Mouse (Mus musculus) liver, postnatal 0 days (tissue): Measurements from ENCODE around the gene Fam171a1. TPM values are rescaled to one million over a fixed set of nuclear protein-coding genes. Genes with fewer than 3 reads are reported as not detected.
A peak's percentile ranks its signal among the peaks of the same experiment; 100 is the strongest.

Experiments used
- ATAC-seq: fragments of 200-750 bp; cut with Nextera tagmentation; 2 replicates; pipeline ENCODE4 v1.8.0; 2017; ENCODE audit warnings: mild to moderate bottlenecking, moderate library complexity
- DNase-seq: peaks from one replicate; pipeline ENCODE4 v3.0.0-alpha.2; 2016
- H3K27ac ChIP-seq: fragments of 300-500 bp; sonication (generic); 2 replicates; pipeline ENCODE4 v1.5.1; 2014; ENCODE audit warnings: antibody characterized with exemption, moderate library complexity, mild to moderate bottlenecking, low read depth
- H3K27me3 ChIP-seq: fragments of 300-500 bp; sonication (generic); 2 replicates; pipeline ENCODE4 v1.6.1; 2014; ENCODE audit warnings: low read length, control low read depth, mixed read lengths; ENCODE audit not compliant: insufficient read depth
- H3K36me3 ChIP-seq: fragments of 300-500 bp; sonication (generic); replicated peaks from 2 replicates; pipeline ENCODE4 v1.6.1; 2014; ENCODE audit warnings: mild to moderate bottlenecking, control low read depth, low read length, moderate library complexity, mixed read lengths; ENCODE audit not compliant: insufficient read depth
- H3K4me1 ChIP-seq: fragments of 300-500 bp; sonication (generic); 2 replicates; pipeline ENCODE4 v1.6.1; 2014; ENCODE audit warnings: antibody characterized with exemption, mild to moderate bottlenecking, control low read depth; ENCODE audit not compliant: insufficient read depth
- H3K4me2 ChIP-seq: fragments of 300-500 bp; sonication (generic); 2 replicates; pipeline ENCODE4 v1.6.1; 2014; ENCODE audit warnings: low read depth, mild to moderate bottlenecking, low read length, moderate library complexity, mixed read lengths
- H3K4me3 ChIP-seq: fragments of 300-500 bp; sonication (generic); 2 replicates; pipeline ENCODE4 v1.5.1; 2014; ENCODE audit warnings: low read depth, low read length
- H3K9ac ChIP-seq: fragments of 300-500 bp; sonication (generic); replicated peaks from 2 replicates; pipeline ENCODE4 v1.6.1; 2014; ENCODE audit warnings: mild to moderate bottlenecking, moderate library complexity
- H3K9me3 ChIP-seq: fragments of 300-500 bp; sonication (generic); 2 replicates; pipeline ENCODE4 v1.6.1; 2016; ENCODE audit warnings: mild to moderate bottlenecking, control low read depth, low read length, mixed read lengths
- CTCF ChIP-seq: sonication (generic); IDR thresholded peaks from 2 replicates; pipeline ENCODE4 v1.5.1; 2016; ENCODE audit warnings: antibody characterized with exemption, low read depth
- EP300 ChIP-seq: IDR thresholded peaks from 2 replicates; pipeline ENCODE4 v1.6.1; 2016; ENCODE audit warnings: antibody characterized with exemption, low read depth, mild to moderate bottlenecking
- WGBS: fragments of 180-500 bp; shearing (Covaris S2); extraction: QIAGEN DNeasy Blood & Tissue Kit; methylation state at CpG from one replicate; pipeline ENCODE4 v1.1.7; 2014; ENCODE audit not compliant: insufficient replicate concordance; 5-methylcytosine and 5-hydroxymethylcytosine counted together
- polyA plus RNA-seq: library from polyadenylated mRNA; unstranded; fragments of >200 nt; fragmentation: Nextera tagmentation; extraction: Ambion mirVana; gene quantifications from 2 replicates; pipeline ENCODE4 v1.2.1, GENCODE M21; 2015

The Fam171a1 gene
- polyA plus RNA-seq, 1 experiment from 2014 or later: 2.5 TPM

DNA sequence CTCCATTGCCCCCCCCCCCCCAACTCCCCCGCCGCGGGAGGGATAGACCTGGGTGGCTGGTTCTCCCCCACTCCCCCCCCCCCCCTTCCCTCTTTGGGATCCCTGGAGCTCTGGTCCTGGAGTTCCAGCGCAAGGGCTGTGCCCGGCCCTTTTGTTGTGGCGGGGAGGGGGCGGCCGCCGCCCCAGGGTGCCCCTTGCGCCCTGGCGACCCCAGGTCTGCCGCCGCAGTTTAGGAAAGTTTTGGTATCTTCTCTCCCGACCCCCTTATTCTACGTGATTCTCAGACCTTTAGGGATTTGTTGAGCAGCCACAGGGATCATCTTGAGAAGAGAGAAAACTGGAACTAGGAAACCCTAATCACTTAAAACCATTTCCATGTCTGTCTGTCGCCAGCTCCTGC, 4.9 kb downstream of the Fam171a1 start:
- H3K36me3 ChIP-seq: no peaks in the 10 kb centered on the region
- TF ChIP-seq CTCF (no peak), EP300 (no peak)
- H3K4me3 ChIP-seq: peak overlapping the region; percentile 72
- under 1% methylated on average over 9 of the region's 16 CpGs for WGBS
- H3K4me2 ChIP-seq: peak overlapping the region; percentile 91
- H3K9me3 ChIP-seq: no peaks in the 10 kb centered on the region
- peak overlapping the region; percentile 67; the same call in 1 of the 2 replicates for H3K9ac ChIP-seq
- no peak overlapping the region for H3K27ac ChIP-seq
- no peaks in the 10 kb centered on the region for H3K4me1 ChIP-seq
- ATAC-seq (no peak), DNase-seq (no peak)
- H3K27me3 ChIP-seq: peaks cover 7% of the 10 kb centered on the region; the same call in 1 of the 2 replicates

DNA sequence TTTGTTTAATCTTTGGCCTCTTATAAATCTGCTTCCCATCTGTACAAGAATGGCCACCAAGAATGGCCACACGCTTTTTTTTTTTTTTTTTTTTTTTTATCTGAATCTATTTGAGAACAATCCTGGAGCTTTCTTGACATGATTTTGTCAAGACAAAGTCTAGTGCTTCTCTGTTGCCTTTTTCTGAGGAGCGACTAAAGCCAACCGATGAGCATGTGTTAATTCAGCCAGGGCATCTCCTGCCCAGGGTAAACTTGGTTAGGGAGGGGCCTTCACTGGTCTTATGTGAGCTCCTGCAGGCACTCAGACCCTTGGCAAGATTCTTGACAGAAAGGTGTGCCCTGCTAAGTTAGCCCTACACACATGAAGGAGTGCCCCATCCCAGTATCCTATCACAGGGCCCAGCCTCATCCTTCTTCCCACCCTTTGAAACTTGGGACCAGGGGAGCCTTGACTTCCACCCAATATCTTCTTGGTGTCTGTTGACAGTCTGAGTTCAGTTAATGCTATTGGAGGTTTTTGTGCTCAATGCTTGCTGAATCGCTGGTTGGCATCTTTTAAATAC, 5.4 kb downstream of the Fam171a1 start:
- Histone ChIP-seq H3K9me3 (no peaks in the 10 kb centered on the region), H3K27ac (no peak overlapping the region), H3K4me1 (no peaks in the 10 kb centered on the region), H3K4me3 (peak overlapping the region; percentile 72), H3K27me3 (peaks cover 7% of the 10 kb centered on the region; the same call in 1 of the 2 replicates), H3K4me2 (peak overlapping the region; percentile 91), H3K9ac (no peak overlapping the region), H3K36me3 (no peaks in the 10 kb centered on the region)
- TF ChIP-seq CTCF: no peak
- no peak for TF ChIP-seq EP300
- 39% methylated on average over 4 of the region's 4 CpGs for WGBS
- ATAC-seq (no peak), DNase-seq (no peak)

DNA sequence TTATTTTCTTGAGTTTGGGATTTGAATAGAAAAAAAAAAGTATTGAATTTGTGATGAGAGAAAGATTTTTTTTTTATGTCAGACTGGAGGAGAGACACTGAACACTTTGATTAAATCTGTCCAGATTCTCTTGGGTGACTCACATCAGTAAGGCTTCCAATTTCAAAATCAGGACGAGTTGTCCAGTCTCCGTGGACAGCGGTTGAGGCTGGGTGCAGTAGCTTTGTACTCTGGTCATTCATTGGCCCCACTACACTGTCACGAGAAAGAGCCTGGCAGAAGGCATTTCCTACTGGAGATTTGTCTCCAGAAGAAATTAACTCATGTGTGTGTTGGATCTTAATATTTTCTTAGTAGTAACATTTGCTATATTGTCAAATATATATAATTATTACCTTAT, 8.5 kb downstream of the Fam171a1 start:
- no peak for DNase-seq
- WGBS: 68% methylated on average over 4 of the region's 4 CpGs
- no peak for ATAC-seq
- no peak for TF ChIP-seq CTCF
- TF ChIP-seq EP300: no peak
- H3K9me3 ChIP-seq: no peaks in the 10 kb centered on the region
- no peaks in the 10 kb centered on the region for H3K36me3 ChIP-seq
- H3K4me3 ChIP-seq: no peak overlapping the region
- H3K4me1 ChIP-seq: no peaks in the 10 kb centered on the region
- H3K9ac ChIP-seq: no peak overlapping the region
- no peak overlapping the region for H3K4me2 ChIP-seq
- H3K27me3 ChIP-seq: peaks cover 7% of the 10 kb centered on the region; the same call in 1 of the 2 replicates
- no peak overlapping the region for H3K27ac ChIP-seq

DNA sequence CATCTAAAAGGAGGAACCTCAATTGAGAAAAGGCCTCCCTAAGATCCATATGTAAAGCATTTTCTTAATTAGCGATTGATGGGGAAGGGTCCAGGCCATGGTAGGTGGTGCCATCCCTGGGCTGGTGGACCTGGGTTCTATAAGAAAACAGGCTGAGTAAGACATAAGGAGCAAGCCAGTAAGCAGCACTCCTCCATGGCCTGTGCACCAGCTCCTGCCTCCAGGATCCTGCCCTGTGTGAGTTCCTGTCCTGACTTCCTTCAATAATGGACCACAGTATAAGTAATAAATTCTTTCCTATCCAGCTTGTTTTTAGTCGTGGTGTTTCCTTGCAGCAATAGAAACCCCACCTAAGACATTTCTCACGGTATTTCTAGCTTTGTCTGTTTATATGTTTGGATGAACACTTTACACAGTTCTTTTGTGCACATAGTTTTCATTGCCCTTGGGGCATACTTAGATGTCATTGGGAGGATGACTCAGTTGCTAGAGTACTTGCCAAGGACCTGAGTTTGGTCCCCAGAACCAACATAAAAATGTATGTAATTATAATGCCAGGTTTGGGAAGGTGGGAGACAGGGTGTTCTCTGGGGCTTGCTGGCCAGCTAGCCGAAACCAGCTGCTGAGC, 13.3 kb downstream of the Fam171a1 start:
- no peak for DNase-seq
- H3K36me3 ChIP-seq: no peaks in the 10 kb centered on the region
- no peak overlapping the region for H3K27ac ChIP-seq
- no peaks in the 10 kb centered on the region for H3K4me1 ChIP-seq
- no peak for TF ChIP-seq EP300
- no peak for TF ChIP-seq CTCF
- H3K9ac ChIP-seq: no peak overlapping the region
- H3K27me3 ChIP-seq: no peaks in the 10 kb centered on the region
- 73% methylated on average over 4 of the region's 4 CpGs for WGBS
- ATAC-seq: no peak
- no peaks in the 10 kb centered on the region for H3K9me3 ChIP-seq
- H3K4me2 ChIP-seq: no peak overlapping the region
- H3K4me3 ChIP-seq: no peak overlapping the region

DNA sequence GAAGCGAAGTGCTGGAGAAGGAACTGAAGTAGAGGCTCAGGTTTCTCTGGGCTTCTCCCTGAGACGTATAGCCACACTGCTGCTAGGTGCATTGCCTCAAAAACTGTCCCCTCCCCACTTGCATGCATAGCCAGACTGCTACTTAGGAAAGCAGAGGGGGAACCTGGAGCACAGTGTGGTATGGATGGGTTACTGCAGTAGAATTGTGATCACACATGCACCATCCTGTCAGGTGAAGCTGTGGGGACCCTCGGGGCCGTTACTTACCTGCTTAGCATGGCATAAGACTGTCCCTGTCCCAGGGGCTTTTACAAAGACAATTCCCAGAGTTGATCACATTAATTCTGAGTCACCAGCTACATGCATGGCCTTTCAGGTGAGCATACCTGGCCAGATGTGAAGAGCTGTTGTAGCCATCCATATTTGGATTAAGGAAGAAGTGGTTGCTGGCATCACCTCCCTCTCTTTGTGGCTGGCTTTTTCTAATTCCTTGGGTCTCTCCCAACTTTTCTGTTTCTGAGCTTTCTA, 14.4 kb downstream of the Fam171a1 start:
- Histone ChIP-seq H3K36me3 (no peaks in the 10 kb centered on the region), H3K4me3 (no peak overlapping the region), H3K27ac (no peak overlapping the region), H3K27me3 (no peaks in the 10 kb centered on the region), H3K9me3 (no peaks in the 10 kb centered on the region), H3K9ac (no peak overlapping the region), H3K4me2 (no peak overlapping the region), H3K4me1 (no peaks in the 10 kb centered on the region)
- WGBS: 61% methylated on average over 4 of the region's 4 CpGs
- no peak for ATAC-seq
- no peak for DNase-seq
- TF ChIP-seq EP300 (no peak), CTCF (no peak)

DNA sequence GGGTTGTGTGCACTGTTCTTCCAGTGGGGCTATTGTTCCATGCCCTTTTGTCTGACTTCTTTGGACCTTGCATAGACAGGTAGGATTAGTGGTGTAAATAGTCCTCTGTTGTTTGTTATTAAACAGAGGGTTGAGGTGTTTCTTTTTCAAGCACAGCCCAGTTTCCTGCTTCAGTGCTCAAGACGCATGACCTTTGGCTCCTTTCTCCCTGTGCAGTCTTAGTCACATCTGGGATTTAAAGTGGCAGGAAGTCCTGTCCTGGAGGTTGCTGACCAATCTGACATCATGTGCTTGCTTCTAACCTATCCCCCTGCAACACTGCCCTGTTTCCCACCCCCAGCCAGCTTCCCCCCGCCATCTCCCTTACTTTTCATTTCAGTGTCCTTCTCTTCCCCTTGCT, 14.9 kb downstream of the Fam171a1 start:
- TF ChIP-seq CTCF (no peak), EP300 (no peak)
- Histone ChIP-seq H3K27me3 (no peaks in the 10 kb centered on the region), H3K4me2 (no peak overlapping the region), H3K36me3 (no peaks in the 10 kb centered on the region), H3K4me3 (no peak overlapping the region), H3K9ac (no peak overlapping the region), H3K9me3 (no peaks in the 10 kb centered on the region), H3K4me1 (no peaks in the 10 kb centered on the region), H3K27ac (no peak overlapping the region)
- WGBS: 70% methylated on average over 2 of the region's 2 CpGs
- ATAC-seq: peak; percentile 23; the same call in 1 of the 2 replicates
- DNase-seq: no peak
